Mouse (Mus musculus) right cerebral cortex, adult 2 months (tissue): Measurements from ENCODE around the gene Anks6.

Source experiments
- DNase-seq, 2 experiments: peaks; one replicate each; pipeline ENCODE4 v3.0.0; 2021 to 2022; ENCODE audit warnings: low spot score in 2 of 2

The Anks6 gene

GRCm38 (mm10) chr4:47046974-47047373, 10.3 kb downstream of the Anks6 start:
- no peak for DNase-seq

DNA sequence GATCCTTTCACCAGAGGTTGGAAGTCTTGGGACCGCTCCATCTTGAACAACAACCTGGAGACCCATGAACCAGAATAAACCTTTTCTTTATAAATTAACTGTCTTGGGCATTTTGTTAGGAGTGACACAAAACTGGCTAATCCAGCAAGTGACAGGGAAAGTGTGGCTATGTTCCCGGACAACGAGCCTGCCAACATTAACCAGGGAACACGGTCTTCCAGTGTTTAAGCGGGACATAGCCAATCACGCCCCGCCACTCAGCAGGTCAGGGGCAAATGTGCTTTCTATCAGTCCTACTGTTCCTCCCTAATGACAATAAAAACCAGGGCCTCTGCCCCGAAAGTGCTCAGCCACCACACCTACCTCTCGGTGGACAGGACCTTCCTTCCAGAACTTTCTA, 13.4 kb downstream of the Anks6 start:
- DNase-seq, result no peak

DNA sequence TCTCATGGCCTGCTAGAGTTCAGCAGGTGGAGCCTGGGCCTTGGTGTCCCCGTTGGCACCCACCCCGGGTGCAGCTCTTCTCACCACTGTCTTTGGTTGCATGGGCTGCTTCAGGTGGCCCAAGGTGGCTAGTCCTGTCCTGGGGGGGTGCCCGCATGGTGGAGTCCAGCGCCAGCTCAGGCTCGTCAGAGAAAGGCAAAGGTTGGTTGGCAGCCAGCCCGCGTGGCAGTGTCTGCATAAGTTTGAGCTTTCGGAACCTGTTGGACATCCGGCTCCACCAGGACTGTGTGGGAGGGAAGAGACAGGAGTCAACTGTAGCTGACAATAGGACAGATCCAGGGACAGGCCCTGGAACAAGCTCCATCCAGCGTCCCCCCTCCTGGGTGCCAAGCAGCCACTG, 17.6 kb downstream of the Anks6 start:
- no peak for DNase-seq

- peak; percentile 87 to 93 for DNase-seq
Measured at GRCm38 (mm10) chr4:47037321-47037657, 19.9 kb downstream of the Anks6 start.

- DNase-seq, result peak; percentile 37 to 47
Measured at GRCm38 (mm10) chr4:47036486-47037320, 20.5 kb downstream of the Anks6 start.

- no peak for DNase-seq
Measured at GRCm38 (mm10) chr4:47035536-47035935, 21.7 kb downstream of the Anks6 start.

- DNase-seq, result no peak
Measured at GRCm38 (mm10) chr4:47032171-47032570, 25.1 kb downstream of the Anks6 start.

DNA sequence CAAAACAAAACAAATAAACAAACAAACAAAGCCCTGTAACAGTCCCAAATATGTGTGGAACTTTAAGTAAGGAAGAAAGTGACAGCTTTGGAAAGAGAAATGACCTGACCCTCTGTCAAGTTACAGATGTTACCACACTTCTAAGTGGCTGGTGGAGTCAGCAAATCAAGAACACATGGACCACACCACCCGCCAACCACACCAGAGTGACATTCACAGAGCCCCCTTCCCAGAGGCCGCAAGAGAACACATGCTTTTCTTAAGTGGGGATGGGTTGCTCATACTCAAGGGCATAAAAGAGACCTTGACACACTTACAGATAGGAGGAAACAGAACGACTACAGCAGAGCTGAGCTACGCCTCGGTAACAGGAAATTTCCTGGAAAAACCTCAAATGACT, 28.4 kb downstream of the Anks6 start:
- no peak for DNase-seq

DNA sequence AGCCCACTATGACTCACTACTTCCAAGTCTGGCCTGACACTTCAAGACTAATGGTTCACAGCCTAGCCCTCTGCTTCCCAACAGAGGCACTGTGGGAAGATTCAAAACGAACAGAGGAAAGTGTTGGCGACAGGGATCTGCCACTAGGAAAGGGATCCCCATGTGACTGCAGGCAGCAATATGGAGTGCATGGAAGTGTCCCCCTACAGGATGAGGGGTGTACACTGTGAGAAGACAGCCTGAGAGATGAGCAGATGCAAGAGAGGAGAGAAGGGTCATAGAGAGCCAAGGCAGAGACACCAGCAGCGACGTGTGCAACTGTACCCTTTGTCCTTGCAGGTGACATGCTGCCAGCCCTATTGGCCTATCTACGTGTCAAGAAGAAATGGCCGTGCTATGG, 33.3 kb downstream of the Anks6 start:
- no peak for DNase-seq

- DNase-seq, result no peak
Measured at GRCm38 (mm10) chr4:47022804-47023603, 34.2 kb downstream of the Anks6 start.

GRCm38 (mm10) chr4:47020563-47020962, 36.7 kb downstream of the Anks6 start:
- peak; percentile 75 to 78 for DNase-seq

- no peak for DNase-seq
Measured at GRCm38 (mm10) chr4:47015156-47015555, 42.1 kb downstream of the Anks6 start.

- no peak for DNase-seq
Measured at GRCm38 (mm10) chr4:47012476-47012875, 44.8 kb downstream of the Anks6 start.

- DNase-seq, result peak; percentile 67 to 74
Measured at GRCm38 (mm10) chr4:47010400-47011231, 46.6 kb downstream of the Anks6 start.

DNA sequence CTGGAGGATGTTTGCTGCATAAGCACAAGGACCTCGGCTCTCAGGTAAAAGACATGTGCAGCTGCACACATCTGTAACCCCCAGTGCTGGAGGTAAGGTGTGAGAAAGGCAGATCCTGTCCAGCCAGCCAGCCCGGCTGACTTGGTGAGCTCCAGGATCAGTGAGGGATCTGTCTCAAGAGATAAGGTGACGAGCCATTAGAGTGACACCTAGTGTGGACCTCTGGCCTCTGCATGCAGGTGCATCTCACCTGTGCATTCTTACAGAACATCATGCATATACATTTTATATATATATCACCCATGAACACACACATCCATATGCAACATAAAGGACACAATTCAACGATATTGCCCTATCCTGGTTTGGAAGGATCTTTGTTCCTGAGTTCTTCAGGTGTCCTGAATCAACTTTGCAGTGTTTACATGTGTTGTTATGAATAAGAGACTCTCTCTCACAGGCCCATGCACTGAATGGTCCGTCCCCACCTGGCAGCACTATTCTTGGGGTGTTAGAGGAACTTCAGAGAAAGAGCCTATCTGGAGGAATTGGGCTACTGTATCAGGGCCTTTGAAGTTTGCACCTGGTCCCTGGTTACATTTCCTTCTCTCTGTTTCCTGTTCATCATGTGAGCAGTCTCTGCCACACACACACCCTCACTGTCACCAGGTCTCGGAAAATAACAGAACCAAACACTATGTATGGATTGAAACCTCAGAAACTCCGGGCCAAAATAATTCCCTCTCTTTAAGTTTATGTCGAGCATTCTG, 56.4 kb downstream of the Anks6 start:
- no peak for DNase-seq

DNA sequence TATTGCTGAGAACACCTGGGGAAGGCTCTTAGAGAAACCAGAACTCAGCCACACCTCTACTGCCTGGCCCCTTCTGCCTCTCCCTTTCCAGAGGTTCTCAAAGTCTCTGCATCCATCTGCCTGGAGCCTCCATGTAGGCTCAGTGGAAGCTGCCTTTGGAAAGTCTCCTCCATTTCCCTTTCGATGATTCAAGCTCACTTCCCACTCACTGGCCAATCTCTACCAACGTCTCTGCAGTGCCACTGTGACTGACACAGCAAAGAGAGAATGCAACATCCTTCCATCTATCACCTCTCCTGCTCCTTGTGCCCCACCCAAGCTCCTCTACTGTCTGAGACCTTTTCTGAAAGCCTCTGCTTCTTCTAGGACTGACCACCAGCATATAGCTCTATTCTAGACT, 59.3 kb downstream of the Anks6 start:
- DNase-seq, result no peak

DNA sequence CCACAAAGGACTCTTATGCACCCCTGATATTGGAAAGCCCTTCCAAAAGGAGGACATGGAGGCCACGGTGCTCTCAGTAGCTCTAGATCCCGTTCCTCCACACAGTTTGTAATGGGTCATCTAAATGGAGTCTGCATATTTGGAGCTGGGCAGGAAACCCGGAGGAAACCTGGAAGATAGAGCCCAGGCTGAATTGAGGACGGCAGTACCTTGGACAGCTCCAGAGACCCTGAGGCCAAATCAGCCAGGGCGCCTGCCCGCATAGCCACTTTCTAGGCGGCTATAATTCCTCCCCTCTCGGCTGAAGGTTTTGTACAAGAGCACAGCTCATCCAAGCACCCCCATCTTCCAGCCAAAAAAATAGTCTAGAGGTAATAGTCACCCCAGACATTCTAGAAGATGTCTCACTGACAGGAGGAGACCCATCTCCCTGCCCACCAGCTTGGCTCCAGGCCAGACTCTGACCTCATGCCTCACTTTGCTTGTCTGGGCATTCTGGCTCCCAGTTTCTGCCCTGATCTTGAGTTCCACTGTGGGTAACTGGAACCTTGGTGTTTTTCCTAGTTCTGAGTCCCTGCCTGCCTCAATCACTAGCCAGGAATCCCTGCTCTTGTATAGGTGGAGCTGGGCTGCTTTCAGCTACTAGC, 64.3 kb downstream of the Anks6 start:
- no peak for DNase-seq

GRCm38 (mm10) chr4:46991959-46992316, 65.3 kb downstream of the Anks6 start:
- no peak for DNase-seq

- peak; percentile 75 to 82 for DNase-seq
Measured at GRCm38 (mm10) chr4:46991016-46991958, 65.9 kb downstream of the Anks6 start, which contains the start of gene Gabbr2. Gabbr2 (minus strand) TSS chr4:46991873.
